Comparison of ENCODE assay signal across 8 mouse cellular contexts in genomic region chr13:63627184-63627893, GRCm38 (mm10). TPM values are rescaled to one million over a fixed set of nuclear protein-coding genes. Genes with fewer than 3 reads are reported as not detected.
DNase-seq lines count a peak whose midpoint lies in the region; ATAC-seq and TF ChIP-seq lines count a peak whose summit lies in the region.

No protein-coding gene starts in this region.

- TF ChIP-seq POLR2A in cortical plate, adult 2 months (IDR thresholded peaks at IDR 0.05; ENCODE audit: extremely low read depth, insufficient read depth, low read length) = no peak

- H3K4me1 ChIP-seq in kidney, embryonic 16.5 days (ENCODE audit: insufficient read depth, low read length) = peaks cover 14% of the 10 kb centered on the region; the same call in 1 of the 2 replicates
- no peaks in the 10 kb centered on the region for H3K4me1 ChIP-seq in cortical plate, adult 2 months (ENCODE audit: control insufficient read depth, insufficient read depth, low read length)
- no peaks in the 10 kb centered on the region; the same call in none of the 2 replicates for H3K4me1 ChIP-seq in forebrain, embryonic 15.5 days
- H3K4me1 ChIP-seq in midbrain, embryonic 11.5 days (ENCODE audit: control insufficient read depth, insufficient read depth, low read length) = peaks cover 7% of the 10 kb centered on the region; the same call in 1 of the 2 replicates

- no peak overlapping the region for H3K9ac ChIP-seq in kidney, embryonic 16.5 days (replicated peaks; ENCODE audit: low read length)
- H3K9ac ChIP-seq in forebrain, embryonic 15.5 days (replicated peaks) = no peak overlapping the region
- H3K9ac ChIP-seq in midbrain, embryonic 11.5 days (ENCODE audit: low read length) = no peak overlapping the region

- no peaks in the 10 kb centered on the region for H3K9me3 ChIP-seq in kidney, embryonic 16.5 days (ENCODE audit: low read length)
- no peaks in the 10 kb centered on the region for H3K9me3 ChIP-seq in forebrain, embryonic 15.5 days
- H3K9me3 ChIP-seq in midbrain, embryonic 11.5 days (ENCODE audit: control insufficient read depth, low read length) = no peaks in the 10 kb centered on the region

- H3K4me3 ChIP-seq in kidney, embryonic 16.5 days (ENCODE audit: low read length) = peak overlapping the region; percentile 32
- H3K4me3 ChIP-seq in cortical plate, adult 2 months (ENCODE audit: insufficient read depth, low read length) = peak overlapping the region; percentile 24; the same call in 1 of the 2 replicates
- H3K4me3 ChIP-seq in forebrain, embryonic 15.5 days = peak overlapping the region; percentile 25
- no peak overlapping the region for H3K4me3 ChIP-seq in midbrain, embryonic 11.5 days (ENCODE audit: low read depth, low read length)

- 21% methylated on average over 20 of the region's 20 CpGs for WGBS in kidney, embryonic 16.5 days
- WGBS in forebrain, embryonic 15.5 days = 6% methylated on average over 20 of the region's 20 CpGs
- 17% methylated on average over 20 of the region's 20 CpGs for WGBS in midbrain, embryonic 11.5 days

- no peaks in the 10 kb centered on the region for H3K36me3 ChIP-seq in kidney, embryonic 16.5 days (ENCODE audit: insufficient read depth, low read length)
- H3K36me3 ChIP-seq in forebrain, embryonic 15.5 days = no peaks in the 10 kb centered on the region
- H3K36me3 ChIP-seq in midbrain, embryonic 11.5 days (ENCODE audit: control insufficient read depth, insufficient read depth, low read length) = no peaks in the 10 kb centered on the region

- H3K27ac ChIP-seq in kidney, embryonic 16.5 days (ENCODE audit: low read length) = no peak overlapping the region
- no peak overlapping the region for H3K27ac ChIP-seq in cortical plate, adult 2 months (ENCODE audit: insufficient read depth, low read length)
- no peak overlapping the region for H3K27ac ChIP-seq in forebrain, embryonic 15.5 days (replicated peaks)
- no peak overlapping the region; the same call in 1 of the 2 replicates for H3K27ac ChIP-seq in midbrain, embryonic 11.5 days (ENCODE audit: low read depth, low read length)

- no peak for TF ChIP-seq CTCF in cortical plate, adult 2 months (IDR thresholded peaks at IDR 0.05; ENCODE audit: extremely low read depth, insufficient read depth, low read length)

- no peak for ATAC-seq in kidney, embryonic 16.5 days (ENCODE audit: low FRiP score, low TSS enrichment)
- ATAC-seq in forebrain, embryonic 15.5 days (replicated peaks) = no peak
- ATAC-seq in midbrain, embryonic 11.5 days (ENCODE audit: low FRiP score) = peak; percentile 92

- DNase-seq in kidney, adult 8-10 months = no peak
- peak; percentile 95 for DNase-seq in midbrain, embryonic 11.5 days (ENCODE audit: low spot score, missing footprints)
- DNase-seq in spleen, postnatal 36 days (ENCODE audit: low spot score in 2 of 2) = no peak
- no peak for DNase-seq in thymus, postnatal 0 days (ENCODE audit: low spot score)
- DNase-seq in gastrocnemius, postnatal 25 days = no peak

- no peaks in the 10 kb centered on the region for H3K27me3 ChIP-seq in kidney, embryonic 16.5 days (ENCODE audit: insufficient read depth, low read length)
- no peaks in the 10 kb centered on the region for H3K27me3 ChIP-seq in forebrain, embryonic 15.5 days
- H3K27me3 ChIP-seq in midbrain, embryonic 11.5 days (ENCODE audit: control insufficient read depth, insufficient read depth, low read length) = peaks cover 21% of the 10 kb centered on the region

- peak overlapping the region; percentile 51 for H3K4me2 ChIP-seq in kidney, embryonic 16.5 days (replicated peaks; ENCODE audit: low read depth, low read length)
- H3K4me2 ChIP-seq in forebrain, embryonic 15.5 days (replicated peaks) = peak overlapping the region; percentile 42
- H3K4me2 ChIP-seq in midbrain, embryonic 11.5 days = peak overlapping the region; percentile 32

RNA-seq across cellular contexts. Expression of gene Ptch1, which starts 53.9 kb away (rescaled TPM):
- 15.8 and 18.9 TPM in 2 replicates for polyA plus RNA-seq in kidney, embryonic 16.5 days (2015; fragmentation: Nextera tagmentation; extraction: Ambion mirVana)
- 20.2 and 22.3 TPM in 2 replicates for polyA plus RNA-seq in cortical plate, adult 2 months (2012; rRNA removed)
- 9.0 and 10.2 TPM in 2 replicates for polyA plus RNA-seq in forebrain, embryonic 15.5 days (2015; fragmentation: Nextera tagmentation; extraction: Ambion mirVana)
- 22.6 and 22.9 TPM in 2 replicates for polyA plus RNA-seq in midbrain, embryonic 11.5 days (2014; fragmentation: Nextera tagmentation; extraction: Ambion mirVana)
- polyA plus RNA-seq in thymus, postnatal 0 days (2015; fragmentation: Nextera tagmentation; extraction: Ambion mirVana) = 6.4 and 6.7 TPM in 2 replicates
- 10 to 100 TPM in 1 of 2 experiments, 1 to 10 TPM in 1; 9.9 to 11.2 TPM for total RNA-seq in gastrocnemius, postnatal 25 days (2021)
